Mouse (Mus musculus): Measurements from ENCODE around the gene Utp20.
A peak's percentile ranks its signal among the peaks of the same experiment; 100 is the strongest.
"Not testable (repeated sequence)": the region's sequence is repeated elsewhere in the genome, so short reads cannot be mapped to it uniquely, and the experiment has no call there.

The Utp20 gene

GRCm38 (mm10) chr10:88783135-88783534 lies 43.5 kb downstream of the Utp20 start:
- not testable (repeated sequence) for DNase-seq

DNA sequence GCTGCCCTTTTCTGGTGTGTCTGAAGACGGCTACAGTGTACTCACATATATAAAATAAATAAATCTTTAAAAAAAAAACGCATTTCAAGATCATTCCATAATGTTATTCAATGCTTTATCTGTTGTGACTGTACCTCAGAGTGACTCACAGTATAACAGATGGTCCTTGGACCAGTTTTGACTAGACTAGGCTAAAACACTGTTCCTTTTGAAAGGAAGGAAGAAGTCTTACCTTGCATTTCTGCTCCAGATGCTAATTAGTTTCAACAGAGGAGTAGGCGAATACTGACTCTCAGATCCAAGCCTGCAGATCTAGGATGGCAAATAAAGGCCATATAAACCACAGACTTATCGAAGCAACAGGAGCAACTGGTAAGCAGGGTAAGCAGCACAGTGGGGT lies 45.9 kb downstream of the Utp20 start:
- no peak for DNase-seq

DNA sequence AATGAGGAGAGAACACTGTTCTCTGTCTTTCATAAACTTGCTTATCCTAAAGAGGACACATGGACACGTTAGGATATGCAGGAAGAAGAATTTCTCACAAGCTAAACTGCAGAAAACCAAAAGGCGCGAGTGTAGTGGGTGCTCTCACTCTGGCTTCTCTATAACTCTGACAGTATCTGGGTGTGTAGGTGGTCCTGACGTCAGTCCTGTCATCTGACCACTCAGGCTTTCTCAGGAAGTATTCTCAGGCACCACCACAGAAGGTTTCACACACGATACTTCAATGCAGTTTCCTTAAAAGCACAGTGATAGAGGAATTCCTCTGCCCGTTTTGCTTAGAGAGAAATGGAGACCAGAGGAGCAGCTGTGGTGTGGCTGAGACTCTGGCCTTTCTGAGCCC lies 50.4 kb downstream of the Utp20 start:
- no peak for DNase-seq

DNA sequence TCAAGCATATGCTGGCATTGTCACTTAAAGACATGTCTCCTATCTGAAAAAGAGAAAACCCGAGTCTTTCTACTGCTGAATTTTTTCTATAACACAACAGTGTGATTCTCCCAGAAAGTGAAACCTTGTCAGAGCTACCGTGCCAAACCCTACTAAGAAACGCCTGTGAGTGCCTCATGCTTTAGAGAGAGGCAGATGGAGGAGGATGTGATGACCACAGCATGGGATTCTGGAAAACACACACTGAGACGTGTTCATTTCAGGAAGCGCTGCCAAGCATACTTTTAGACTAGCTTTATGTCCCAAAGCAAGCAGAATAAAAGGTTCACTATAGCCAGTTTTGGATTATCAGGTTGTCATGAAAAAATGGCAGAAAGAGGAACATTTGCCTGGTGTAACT lies 53.6 kb downstream of the Utp20 start:
- not testable (repeated sequence) for DNase-seq

- no peak for DNase-seq
These were observed 56.9 kb downstream of the Utp20 start for GRCm38 (mm10) chr10:88769676-88770075.

DNA sequence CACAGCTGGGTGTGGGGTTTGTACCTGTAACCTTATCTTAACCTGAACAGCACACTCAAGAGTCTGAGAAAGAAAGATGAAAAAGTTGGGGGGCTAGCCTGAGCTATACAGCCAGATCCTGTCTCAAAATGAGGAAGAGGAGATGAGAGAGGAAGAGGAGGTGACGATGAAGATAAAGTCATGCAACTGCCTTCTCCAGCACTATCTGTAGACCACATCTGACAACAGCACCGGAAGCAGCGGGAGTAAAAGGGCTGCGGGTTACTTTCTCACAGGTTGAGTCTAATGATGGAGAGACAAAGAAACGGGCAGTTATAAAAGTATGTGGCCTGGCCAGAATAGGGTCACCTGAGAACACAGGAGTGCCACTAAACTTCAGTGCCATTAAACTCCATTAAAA lies 57.6 kb downstream of the Utp20 start:
- DNase-seq: no peak

- no peak for DNase-seq
These were observed 61.0 kb downstream of the Utp20 start for GRCm38 (mm10) chr10:88765431-88766142.

- no peak for DNase-seq
These were observed 64.9 kb downstream of the Utp20 start for GRCm38 (mm10) chr10:88761524-88762212.

DNA sequence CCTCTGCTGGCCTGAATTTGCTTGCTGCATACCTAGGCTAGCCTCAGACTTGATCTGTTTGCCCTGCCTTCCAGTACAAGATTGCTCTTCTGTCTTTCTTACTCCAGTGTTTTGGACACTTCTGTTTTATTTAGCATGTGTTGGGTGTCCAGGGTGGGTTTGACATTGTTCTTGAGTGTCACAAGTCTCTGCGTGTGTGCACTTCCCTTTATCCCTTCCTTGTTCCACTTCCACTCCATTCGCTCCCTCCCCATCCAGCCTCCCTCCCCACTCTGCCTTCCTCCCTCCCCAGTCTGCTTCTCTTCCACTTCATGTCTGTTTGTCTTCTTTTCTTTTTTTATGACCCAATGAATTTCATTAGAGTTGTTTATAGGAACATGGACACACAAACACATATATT lies 85.2 kb downstream of the Utp20 start:
- no peak for DNase-seq

DNA sequence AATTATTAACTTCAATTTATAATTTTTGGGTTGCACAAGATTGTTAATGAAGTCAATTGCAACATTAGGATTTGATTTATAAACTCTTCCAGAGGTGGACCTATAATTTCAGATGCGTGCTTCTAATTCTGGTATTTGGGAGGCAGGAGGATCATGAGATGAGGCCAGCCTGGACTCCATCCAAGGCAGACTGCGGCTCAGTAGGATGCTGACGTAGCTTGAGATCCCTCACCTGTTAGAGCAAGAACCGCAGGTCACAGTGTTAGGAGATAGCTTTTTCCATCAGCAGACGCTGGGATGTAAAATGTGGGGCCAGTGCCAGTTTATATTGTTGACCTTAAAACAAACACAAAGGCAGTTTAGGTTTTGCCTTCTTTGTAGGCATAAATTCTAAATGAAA lies 85.8 kb downstream of the Utp20 start:
- DNase-seq: no peak

DNA sequence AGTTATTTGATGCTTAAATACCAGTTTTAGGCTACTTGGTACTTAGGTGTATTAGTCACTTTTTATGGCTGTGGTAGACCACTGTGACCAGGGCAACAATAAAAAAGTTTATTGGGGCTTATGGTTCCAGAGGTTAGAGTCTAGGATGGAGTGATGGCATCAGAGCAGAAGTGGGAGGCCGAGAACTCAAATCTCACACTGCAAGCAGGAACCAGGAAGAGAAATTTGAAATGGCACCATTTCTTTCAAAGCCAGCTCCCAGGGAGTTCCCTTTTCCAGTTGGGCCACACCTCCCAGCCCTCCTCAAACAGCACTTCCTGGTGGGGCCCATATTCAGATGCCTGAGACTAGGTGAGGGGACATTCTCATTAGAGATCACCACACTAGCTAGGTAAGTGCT lies 86.8 kb downstream of the Utp20 start:
- DNase-seq: no peak

- DNase-seq: not testable (repeated sequence)
These were observed 87.5 kb downstream of the Utp20 start for GRCm38 (mm10) chr10:88739074-88739473.

- DNase-seq: no peak
These were observed 94.3 kb downstream of the Utp20 start for GRCm38 (mm10) chr10:88732309-88732622.

DNA sequence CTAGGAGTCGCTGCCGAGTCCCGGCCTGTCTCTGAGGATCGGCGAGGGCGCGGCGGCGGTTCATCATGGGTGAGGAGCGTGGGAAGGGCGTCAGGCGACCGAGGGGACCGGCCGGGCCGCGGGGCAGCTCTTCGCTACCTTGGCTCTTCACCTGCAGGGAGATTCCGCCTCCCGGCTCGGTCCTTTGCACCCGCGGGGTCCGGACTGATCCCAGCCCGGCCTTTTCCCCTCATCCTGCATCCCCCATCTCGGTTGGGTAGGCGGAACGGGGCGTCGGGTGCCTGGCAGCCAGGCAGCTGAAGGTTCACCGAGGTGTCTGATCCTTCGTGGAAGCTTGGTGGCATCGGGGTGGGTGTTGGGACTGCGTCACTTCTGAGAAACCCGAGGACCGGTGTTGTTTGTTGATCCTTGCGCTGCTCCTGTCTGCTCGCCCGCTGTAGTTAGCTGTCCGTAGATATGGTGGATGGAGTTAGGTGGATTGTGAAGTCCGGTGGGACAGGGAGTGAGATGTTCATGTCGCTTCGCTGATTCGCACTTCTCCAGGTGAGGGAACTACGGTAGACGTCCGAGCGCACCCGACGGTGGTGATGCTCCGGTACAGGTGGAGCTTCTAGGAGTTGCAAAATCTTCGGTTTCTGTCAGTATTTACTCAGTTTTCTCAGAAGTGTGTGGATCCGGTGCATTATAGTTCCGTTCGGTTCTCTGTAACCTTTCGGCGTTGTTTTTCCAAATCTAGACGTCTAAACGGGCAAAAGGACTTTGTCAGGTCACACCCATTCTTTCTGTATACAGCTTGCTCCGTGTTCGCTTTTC lies 94.9 kb downstream of the Utp20 start:
- no peak for DNase-seq

- DNase-seq: peak; percentile 96
These were observed 95.8 kb downstream of the Utp20 start, which contains the start of gene Arl1 for GRCm38 (mm10) chr10:88730571-88731495. Arl1 (plus strand) TSS chr10:88730858.

DNA sequence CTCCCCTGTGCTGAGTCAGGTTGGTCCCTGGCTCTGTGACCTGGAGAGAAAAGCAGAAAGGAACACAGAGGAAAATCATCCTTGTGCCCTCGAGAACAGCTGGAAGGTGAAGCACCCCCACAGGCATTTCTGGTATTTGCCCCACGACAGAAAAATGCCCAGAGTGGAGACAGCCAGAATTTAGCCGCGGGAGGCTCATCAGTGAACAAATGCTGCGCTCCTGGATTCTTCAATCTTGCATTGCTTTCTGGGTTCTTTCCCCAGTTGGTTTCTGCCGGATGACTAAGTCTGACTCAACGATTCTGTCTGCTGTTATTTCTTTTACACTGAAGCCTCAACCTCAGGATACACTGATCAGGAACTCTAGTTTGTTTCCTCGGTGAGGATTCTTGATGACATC lies 98.4 kb downstream of the Utp20 start:
- no peak for DNase-seq

- peak; percentile 65 for DNase-seq
These were observed 99.5 kb downstream of the Utp20 start for GRCm38 (mm10) chr10:88727128-88727527.

- peak; percentile 43 for DNase-seq
These were observed 101.3 kb downstream of the Utp20 start for GRCm38 (mm10) chr10:88725343-88725742.

DNA sequence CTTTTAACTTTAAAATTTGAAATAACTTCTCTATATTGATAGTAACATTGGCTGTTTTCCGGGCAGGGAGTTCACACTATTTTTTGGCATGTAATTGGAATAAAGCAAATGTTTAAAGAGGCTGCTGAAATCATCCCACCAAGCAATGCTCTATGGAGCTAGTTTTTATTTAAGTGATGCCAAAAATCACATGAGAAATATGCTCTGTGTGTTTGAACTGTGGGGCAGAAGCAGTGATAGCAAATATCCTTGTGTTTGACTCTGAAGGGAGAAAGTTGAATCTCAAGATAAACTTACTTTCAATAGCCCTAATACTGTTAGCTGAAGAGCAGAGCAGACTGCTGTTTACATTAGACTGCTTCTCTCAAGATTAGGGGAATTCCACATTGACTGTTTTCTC lies 107.0 kb downstream of the Utp20 start:
- no peak for DNase-seq

DNA sequence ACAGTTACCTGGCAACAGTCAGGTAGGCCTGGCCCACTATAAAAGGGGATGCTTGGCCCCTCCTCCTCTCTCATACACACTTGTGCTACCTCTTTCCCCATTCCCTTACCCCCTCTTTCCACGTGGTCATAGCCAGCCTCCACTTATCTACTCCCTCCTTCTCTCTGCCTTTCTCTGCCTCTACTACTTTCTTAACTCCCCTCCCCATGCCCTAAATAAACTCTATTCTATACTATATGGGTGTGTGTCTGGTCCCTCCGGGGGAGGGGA lies 108.9 kb downstream of the Utp20 start:
- DNase-seq: no peak

DNA sequence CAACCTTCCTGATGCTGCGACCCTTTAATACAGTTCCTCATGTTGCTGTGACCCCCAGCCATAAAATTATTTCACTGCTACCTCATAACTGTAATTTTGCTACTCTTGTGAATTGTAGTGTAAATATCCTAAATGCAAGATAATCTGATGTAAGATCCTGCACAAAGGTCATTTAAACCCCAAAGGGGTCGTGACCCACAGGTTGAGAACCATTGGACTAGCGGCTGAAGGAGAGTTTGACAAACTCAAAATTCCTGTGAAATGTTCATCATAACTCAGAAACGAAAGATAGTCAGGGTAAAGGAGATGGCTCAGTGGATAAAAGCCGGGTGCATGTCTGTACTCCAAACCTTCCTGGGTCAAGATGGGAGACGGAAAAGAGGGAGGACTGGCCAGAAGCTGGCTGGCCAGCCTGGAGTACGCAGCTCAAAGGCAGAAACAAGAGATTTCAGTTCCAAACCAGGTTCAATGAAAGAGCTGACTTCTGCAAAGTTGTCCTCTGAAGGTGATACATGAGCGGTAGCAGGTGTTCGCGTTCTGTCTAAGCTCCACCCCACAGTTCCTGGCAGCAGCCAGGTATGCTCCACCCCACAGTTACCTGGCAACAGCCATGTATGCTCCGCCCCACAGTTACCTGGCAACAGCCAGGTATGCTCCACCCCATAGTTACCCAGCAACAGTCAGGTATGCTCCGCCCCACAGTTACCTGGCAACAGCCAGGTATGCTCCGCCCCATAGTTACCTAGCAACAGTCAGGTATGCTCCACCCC lies 109.4 kb downstream of the Utp20 start:
- DNase-seq: peak; percentile 9

DNA sequence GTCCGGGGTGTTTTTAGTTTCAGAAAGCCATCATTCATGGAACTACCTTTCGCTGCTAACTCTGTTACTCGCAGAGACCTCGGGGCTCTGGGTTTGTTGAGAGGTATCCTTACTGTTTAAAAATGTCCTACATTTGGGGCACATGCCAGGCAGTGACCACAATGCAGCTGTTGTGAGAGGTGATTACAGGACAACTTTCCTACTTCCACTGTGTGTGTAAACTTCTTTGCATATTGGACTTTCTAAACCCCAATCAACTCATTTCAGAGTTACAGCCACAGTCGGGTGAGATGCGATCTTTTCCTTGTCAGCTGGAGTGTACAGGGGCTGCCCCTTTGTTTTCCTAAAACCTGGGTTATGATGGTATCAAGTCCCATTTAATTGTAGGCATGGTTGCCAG lies 111.0 kb downstream of the Utp20 start:
- DNase-seq: no peak
